Mouse (Mus musculus) ES-Bruce4 (cell line): ENCODE results near the gene Ypel2. TPM values are rescaled to one million over a fixed set of nuclear protein-coding genes. Genes with fewer than 3 reads are reported as not detected.

Experiments
- H3K27ac ChIP-seq: 2 replicates; pipeline ENCODE4 v1.5.1; 2012; ENCODE audit warnings: low read length, inconsistent platforms; ENCODE audit not compliant: insufficient read depth
- H3K27me3 ChIP-seq: 2 replicates; pipeline ENCODE4 v1.6.1; 2012; ENCODE audit warnings: mild to moderate bottlenecking, low read length, inconsistent platforms; ENCODE audit not compliant: control insufficient read depth, poor library complexity, insufficient read depth, severe bottlenecking
- H3K36me3 ChIP-seq: 2 replicates; pipeline ENCODE4 v1.6.1; 2012; ENCODE audit warnings: inconsistent platforms, mild to moderate bottlenecking, low read length, moderate library complexity; ENCODE audit not compliant: control insufficient read depth, poor library complexity, insufficient read depth, severe bottlenecking
- H3K4me1 ChIP-seq: one replicate; pipeline ENCODE4 v1.8.1; 2011; ENCODE audit warnings: low read length; ENCODE audit not compliant: control insufficient read depth, insufficient read depth
- H3K4me3 ChIP-seq: 2 replicates; pipeline ENCODE4 v1.5.1; 2011; ENCODE audit warnings: low read depth, mild to moderate bottlenecking, low read length
- H3K9ac ChIP-seq: 2 replicates; pipeline ENCODE4 v1.6.1; 2012; ENCODE audit warnings: low read depth, mild to moderate bottlenecking, inconsistent platforms; ENCODE audit not compliant: poor library complexity, severe bottlenecking
- H3K9me3 ChIP-seq: replicated peaks from 2 replicates; pipeline ENCODE4 v1.6.1; 2012; ENCODE audit warnings: mild to moderate bottlenecking, low read length, inconsistent platforms; ENCODE audit not compliant: control insufficient read depth, poor library complexity, insufficient read depth, severe bottlenecking
- CTCF ChIP-seq: IDR thresholded peaks from one replicate; pipeline ENCODE4 v1.8.1; 2011; ENCODE audit warnings: low read depth, low read length
- EP300 ChIP-seq: IDR thresholded peaks from 2 replicates; pipeline ENCODE4 v1.6.1; 2011; ENCODE audit warnings: low read depth, low read length; ENCODE audit not compliant: insufficient read depth
- POLR2A ChIP-seq: IDR thresholded peaks from one replicate; pipeline ENCODE4 v1.8.1; 2011; ENCODE audit warnings: low read length; ENCODE audit not compliant: insufficient read depth
- polyA plus RNA-seq: library from polyadenylated mRNA; stranded (reverse); fragments of >200 nt; gene quantifications from 2 replicates; pipeline ENCODE4 v1.2.4, GENCODE M21; 2011; ENCODE audit warnings: low read depth; ENCODE audit not compliant: missing spikeins, insufficient read depth, insufficient read length

Ypel2 gene
- polyA plus RNA-seq, 1 experiment, result 6.9 TPM

DNA sequence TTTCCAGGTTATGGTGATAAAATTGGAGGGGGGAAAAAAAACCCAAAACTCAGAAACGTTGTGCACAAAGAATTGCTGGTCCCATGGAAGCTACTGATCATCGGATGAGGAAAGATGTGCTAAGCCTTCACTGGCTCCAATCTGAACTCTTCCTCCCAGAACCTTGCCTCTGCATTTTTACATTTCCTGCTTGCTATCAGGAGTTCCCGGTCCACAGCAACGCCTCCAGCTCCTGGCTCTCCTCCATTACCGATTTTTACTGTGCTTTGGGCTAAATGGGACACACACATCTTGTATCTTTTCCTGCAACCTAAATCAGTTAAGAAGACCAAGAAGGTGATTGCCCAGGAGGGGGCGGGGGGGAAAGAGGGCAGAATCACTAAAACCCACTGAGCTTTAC lies 54.0 kb downstream of the Ypel2 start:
- H3K4me1 ChIP-seq, result no peaks in the 10 kb centered on the region
- no peaks in the 10 kb centered on the region for H3K27me3 ChIP-seq
- H3K27ac ChIP-seq, result no peak overlapping the region
- TF ChIP-seq CTCF (no peak), EP300 (no peak), POLR2A (no peak)
- no peak overlapping the region for H3K9ac ChIP-seq
- no peaks in the 10 kb centered on the region; the same call in 1 of the 2 replicates for H3K36me3 ChIP-seq
- no peak overlapping the region for H3K4me3 ChIP-seq
- no peaks in the 10 kb centered on the region for H3K9me3 ChIP-seq

DNA sequence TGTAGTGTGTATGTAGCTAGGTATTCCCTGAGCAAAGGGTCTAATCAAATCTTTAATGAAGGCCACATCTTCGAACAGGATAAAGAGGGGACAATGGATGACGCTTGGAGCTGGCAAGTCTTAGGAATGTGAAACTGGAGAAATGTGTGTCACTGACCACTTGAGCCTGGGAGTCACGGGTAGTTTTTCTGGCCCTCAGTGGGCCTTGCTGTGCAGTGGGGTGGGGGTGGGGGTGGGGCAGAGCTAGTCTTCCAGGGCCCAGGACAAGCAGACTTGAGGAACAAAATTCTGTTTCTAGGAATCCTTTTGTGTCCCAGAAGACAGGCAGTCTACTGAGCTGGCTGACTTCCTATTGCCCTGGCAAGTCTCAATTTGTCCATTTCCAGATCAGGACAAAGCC lies 55.0 kb downstream of the Ypel2 start:
- H3K9me3 ChIP-seq, result no peaks in the 10 kb centered on the region
- no peaks in the 10 kb centered on the region; the same call in 1 of the 2 replicates for H3K36me3 ChIP-seq
- H3K9ac ChIP-seq, result no peak overlapping the region
- H3K27ac ChIP-seq, result no peak overlapping the region
- no peaks in the 10 kb centered on the region for H3K27me3 ChIP-seq
- no peak overlapping the region for H3K4me3 ChIP-seq
- TF ChIP-seq EP300, result no peak
- TF ChIP-seq CTCF, result no peak
- no peak for TF ChIP-seq POLR2A
- no peaks in the 10 kb centered on the region for H3K4me1 ChIP-seq

DNA sequence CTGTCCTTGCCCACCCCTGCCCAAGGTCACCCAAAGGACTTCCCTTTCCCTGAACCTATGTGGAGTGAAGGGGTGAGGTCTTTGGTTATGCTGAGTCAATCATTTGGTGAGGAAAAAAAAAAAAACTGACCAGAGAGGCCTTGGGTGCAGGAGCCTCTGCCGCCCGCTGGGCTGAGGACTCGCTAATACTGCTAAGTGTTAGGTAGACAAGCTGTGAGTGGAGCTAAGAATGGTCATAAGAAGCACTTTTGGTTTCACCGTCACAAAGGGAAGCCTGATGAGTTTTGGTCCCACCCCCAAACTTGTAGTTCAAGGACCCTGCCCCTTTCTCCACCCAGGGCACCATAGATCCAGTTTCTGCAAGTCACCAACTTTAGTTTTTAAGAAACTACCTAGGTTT lies 55.4 kb downstream of the Ypel2 start:
- Histone ChIP-seq H3K27me3 (no peaks in the 10 kb centered on the region), H3K36me3 (no peaks in the 10 kb centered on the region; the same call in 1 of the 2 replicates), H3K27ac (no peak overlapping the region), H3K9ac (no peak overlapping the region), H3K4me3 (no peak overlapping the region), H3K9me3 (no peaks in the 10 kb centered on the region), H3K4me1 (no peaks in the 10 kb centered on the region)
- no peak for TF ChIP-seq EP300
- TF ChIP-seq POLR2A, result no peak

DNA sequence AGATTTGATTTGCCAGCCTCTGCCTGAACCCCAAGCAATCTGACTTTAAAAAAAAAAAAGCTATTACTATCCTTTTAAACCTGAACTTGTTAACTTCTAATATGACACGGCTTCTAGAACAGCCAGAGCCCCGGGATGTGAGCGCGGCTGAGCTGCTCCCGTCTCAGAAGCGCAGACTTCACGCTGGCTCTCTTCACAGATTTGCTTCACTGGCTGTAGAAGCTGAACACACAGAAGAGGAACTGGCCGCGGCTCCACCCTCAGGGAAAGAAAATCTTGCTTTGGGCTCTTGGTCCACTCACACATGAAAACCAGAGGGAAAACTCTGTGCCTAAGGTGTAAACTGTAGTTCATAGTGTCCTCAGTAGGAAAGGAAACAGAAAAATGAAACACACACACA lies 56.6 kb downstream of the Ypel2 start:
- no peak overlapping the region for H3K4me3 ChIP-seq
- H3K9ac ChIP-seq, result no peak overlapping the region
- TF ChIP-seq EP300 (no peak), CTCF (no peak), POLR2A (no peak)
- no peaks in the 10 kb centered on the region for H3K27me3 ChIP-seq
- no peaks in the 10 kb centered on the region; the same call in 1 of the 2 replicates for H3K36me3 ChIP-seq
- H3K27ac ChIP-seq, result no peak overlapping the region
- H3K4me1 ChIP-seq, result no peaks in the 10 kb centered on the region
- H3K9me3 ChIP-seq, result no peaks in the 10 kb centered on the region

DNA sequence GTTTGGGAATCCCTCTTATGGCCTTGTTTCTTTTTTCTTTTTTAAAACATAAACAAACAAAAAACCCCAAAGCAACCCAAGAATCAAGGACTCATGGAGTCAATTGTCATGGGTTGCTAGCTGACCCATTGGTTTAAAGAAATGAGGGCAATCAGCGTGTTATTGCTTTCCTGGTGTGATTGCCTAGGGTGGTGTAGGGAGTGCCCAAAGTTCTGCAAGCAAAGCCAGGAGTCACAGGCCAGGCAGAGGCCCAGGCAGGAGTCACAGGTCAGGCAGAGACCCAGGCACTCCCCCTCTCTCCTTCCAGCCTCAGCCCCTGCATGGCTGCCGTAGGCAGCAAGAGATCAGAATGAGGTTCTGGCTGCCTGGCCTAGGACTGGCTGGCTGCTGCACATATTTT lies 58.6 kb downstream of the Ypel2 start:
- Histone ChIP-seq H3K36me3 (no peaks in the 10 kb centered on the region; the same call in 1 of the 2 replicates), H3K4me3 (no peak overlapping the region), H3K27ac (no peak overlapping the region), H3K4me1 (no peaks in the 10 kb centered on the region), H3K9ac (no peak overlapping the region), H3K9me3 (no peaks in the 10 kb centered on the region), H3K27me3 (no peaks in the 10 kb centered on the region)
- TF ChIP-seq EP300 (no peak), POLR2A (no peak), CTCF (no peak)

DNA sequence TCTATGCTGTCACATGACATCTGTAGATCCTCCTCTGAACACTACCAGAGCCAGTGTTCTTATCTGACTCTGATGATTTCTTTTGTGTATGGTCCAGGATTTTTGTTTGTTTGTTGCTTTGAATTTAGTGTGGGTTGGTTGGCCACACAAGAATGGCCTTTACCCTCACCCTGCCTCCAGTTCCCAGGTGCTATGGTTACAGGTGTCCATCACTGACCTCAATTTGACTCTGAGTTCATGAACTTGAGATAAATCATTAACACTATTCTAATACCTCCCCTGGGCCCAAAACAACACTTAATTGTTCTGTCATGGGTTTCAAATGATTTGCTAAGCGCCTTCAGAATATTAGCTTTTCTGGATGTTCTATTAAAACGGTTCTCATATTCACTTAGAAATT lies 61.3 kb downstream of the Ypel2 start:
- no peaks in the 10 kb centered on the region for H3K27me3 ChIP-seq
- H3K9ac ChIP-seq, result no peak overlapping the region
- H3K9me3 ChIP-seq, result no peaks in the 10 kb centered on the region
- TF ChIP-seq EP300 (no peak), CTCF (no peak), POLR2A (no peak)
- H3K27ac ChIP-seq, result no peak overlapping the region
- no peak overlapping the region for H3K4me3 ChIP-seq
- H3K36me3 ChIP-seq, result no peaks in the 10 kb centered on the region
- H3K4me1 ChIP-seq, result no peaks in the 10 kb centered on the region
